In genomic region chr4:33555231-33555933, GRCm38 (mm10) we compare ENCODE assay signal across 10 mouse cellular contexts.
DNase-seq lines count a peak whose midpoint lies in the region; ATAC-seq and TF ChIP-seq lines count a peak whose summit lies in the region.
"Had no signal": no experiment of that assay in that cellular context is flagged by ENCODE, and none has a peak within 500 bp of the region (broad histone marks: within the 10 kb centered on the region; RNA-seq: fewer than 3 reads in every experiment).

No protein-coding gene starts in this region.

- no peaks in the 10 kb centered on the region for H3K9me3 ChIP-seq in kidney, postnatal 0 days (replicated peaks; ENCODE audit: low read length)
- no peaks in the 10 kb centered on the region for H3K9me3 ChIP-seq in forebrain, embryonic 15.5 days
- H3K9me3 ChIP-seq in midbrain, embryonic 16.5 days (replicated peaks; ENCODE audit: control insufficient read depth, low read length, poor library complexity, severe bottlenecking): no peaks in the 10 kb centered on the region

- 0 out of 2 replicates have a peak, but pooled peaks cover 2% of the 10 kb centered on the region for H3K4me1 ChIP-seq in kidney, postnatal 0 days (replicated peaks; ENCODE audit: insufficient read depth, low read length)
- H3K4me1 ChIP-seq in forebrain, embryonic 15.5 days: peaks cover 30% of the 10 kb centered on the region
- 0 out of 2 replicates have a peak, but pooled peaks cover 2% of the 10 kb centered on the region for H3K4me1 ChIP-seq in midbrain, embryonic 16.5 days (ENCODE audit: control insufficient read depth, insufficient read depth, low read length)

- H3K36me3 ChIP-seq in kidney, postnatal 0 days (ENCODE audit: insufficient read depth, low read length): no peaks in the 10 kb centered on the region
- H3K36me3 ChIP-seq in forebrain, embryonic 15.5 days: no peaks in the 10 kb centered on the region
- H3K36me3 ChIP-seq in midbrain, embryonic 16.5 days (ENCODE audit: control insufficient read depth, insufficient read depth, low read length): no peaks in the 10 kb centered on the region

- DNase-seq in kidney, postnatal 0 days (ENCODE audit: low spot score): peak; percentile 41
- no peak for DNase-seq in kidney, adult 11 months
- DNase-seq in cerebellum, adult 9-10 months: peak; percentile 77
- no peak for DNase-seq in left cerebral cortex, postnatal 14 days (ENCODE audit: low spot score in 2 of 2)
- DNase-seq in heart, postnatal 14 days: no peak
- DNase-seq in ovary, postnatal 10 days (ENCODE audit: low spot score): no peak
- DNase-seq: gastrocnemius, postnatal 14 days had no signal

- no peak for ATAC-seq in kidney, postnatal 0 days (replicated peaks; ENCODE audit: low FRiP score, low read depth)
- peak; percentile 35 for ATAC-seq in forebrain, embryonic 15.5 days (replicated peaks)
- ATAC-seq in midbrain, embryonic 16.5 days: no peak

- no peak overlapping the region for H3K9ac ChIP-seq in kidney, postnatal 0 days (ENCODE audit: low read depth, low read length)
- no peak overlapping the region for H3K9ac ChIP-seq in forebrain, embryonic 15.5 days (replicated peaks)
- H3K9ac ChIP-seq in midbrain, embryonic 16.5 days (ENCODE audit: low read depth, low read length): no peak overlapping the region

- H3K4me3 ChIP-seq in kidney, postnatal 0 days (replicated peaks; ENCODE audit: low read depth, low read length): no peak overlapping the region
- no peak overlapping the region for H3K4me3 ChIP-seq in forebrain, embryonic 15.5 days
- H3K4me3 ChIP-seq in midbrain, embryonic 16.5 days (ENCODE audit: low read depth, low read length): no peak overlapping the region

- H3K27ac ChIP-seq in kidney, postnatal 0 days: no peak overlapping the region
- H3K27ac ChIP-seq in forebrain, embryonic 15.5 days (replicated peaks): no peak overlapping the region
- H3K27ac ChIP-seq in midbrain, embryonic 16.5 days (ENCODE audit: low read length): no peak overlapping the region
- H3K27ac ChIP-seq: macrophage had no signal

- 17% methylated on average over 14 of the region's 14 CpGs for WGBS in kidney, postnatal 0 days
- 5% methylated on average over 14 of the region's 14 CpGs for WGBS in forebrain, embryonic 15.5 days
- WGBS in midbrain, embryonic 16.5 days: 7% methylated on average over 14 of the region's 14 CpGs

- TF ChIP-seq CTCF in kidney, postnatal 0 days (IDR thresholded peaks at IDR 0.05; ENCODE audit: low read depth): no peak

- H3K27me3 ChIP-seq in kidney, postnatal 0 days (ENCODE audit: insufficient read depth, low read length): no peaks in the 10 kb centered on the region
- H3K27me3 ChIP-seq in forebrain, embryonic 15.5 days: no peaks in the 10 kb centered on the region
- H3K27me3 ChIP-seq in midbrain, embryonic 16.5 days (ENCODE audit: control insufficient read depth, insufficient read depth, low read depth, low read length): no peaks in the 10 kb centered on the region

- peak overlapping the region; percentile 30; the same call in 1 of the 2 replicates for H3K4me2 ChIP-seq in kidney, postnatal 0 days (ENCODE audit: low read length)
- H3K4me2 ChIP-seq in forebrain, embryonic 15.5 days (replicated peaks): peak overlapping the region; percentile 25; the same call in 1 of the 2 replicates
- H3K4me2 ChIP-seq in midbrain, embryonic 16.5 days (ENCODE audit: low read length): peak overlapping the region; percentile 12; the same call in 1 of the 2 replicates

- intact Hi-C loops in left cerebral cortex, postnatal 14 days (cut with DNase I): no loop called here
- intact Hi-C loops in heart, postnatal 14 days (cut with DNase I): no loop called here

Comparison
In these comparisons a context has a peak if more than half of its experiments do, and no peak if none do; other contexts are left out.
1. DNase-seq: peak in kidney, postnatal 0 days (single experiment) and cerebellum, adult 9-10 months (single experiment); none in kidney, adult 11 months (single experiment), left cerebral cortex, postnatal 14 days (0 of 2), heart, postnatal 14 days (0 of 2) and ovary, postnatal 10 days (single experiment).
2. Peak in every context shown above with its lines, with median percentiles within 50 percentile points of each other: H3K4me2 ChIP-seq.